Mouse (Mus musculus) lung, adult 2 months (tissue): Measurements from ENCODE around the gene Sypl. TPM values are rescaled to one million over a fixed set of nuclear protein-coding genes. Genes with fewer than 3 reads are reported as not detected.

Source experiments
- DNase-seq: peaks from one replicate; pipeline ENCODE4 v3.0.0; 2022
- H3K4me1 ChIP-seq: fragments of 200-500 bp; 2 replicates; pipeline ENCODE4 v1.6.1; 2011; ENCODE audit warnings: low read length; ENCODE audit not compliant: control insufficient read depth, insufficient read depth
- H3K4me3 ChIP-seq: fragments of 200-500 bp; replicated peaks from 2 replicates; pipeline ENCODE3; 2011; ENCODE audit warnings: low read depth, mild to moderate bottlenecking, control low read depth, low read length; ENCODE audit errors: extremely low read depth
- CTCF ChIP-seq: fragments of 200-500 bp; IDR thresholded peaks from 2 replicates; pipeline ENCODE4 v1.5.1; 2011; ENCODE audit warnings: mild to moderate bottlenecking, low read length, control low read depth; ENCODE audit not compliant: insufficient read depth
- POLR2A ChIP-seq: fragments of 200-500 bp; IDR thresholded peaks from 2 replicates; pipeline ENCODE4 v1.6.1; 2011; ENCODE audit warnings: low read depth, mild to moderate bottlenecking, control low read depth, low read length, borderline replicate concordance; ENCODE audit errors: extremely low read depth
- WGBS: fragments of 180-500 bp; shearing (Covaris S2); methylation state at CpG from one replicate; pipeline ENCODE4 v1.1.7; 2018; 5-methylcytosine and 5-hydroxymethylcytosine counted together
- polyA plus RNA-seq: library from polyadenylated mRNA; depleted of rRNA; stranded (reverse); fragments of >200 nt; gene quantifications from 2 replicates; pipeline ENCODE4 v1.2.3, GENCODE M21; 2012

Gene Sypl
- polyA plus RNA-seq, 1 experiment, result 121 TPM

GRCm38 (mm10) chr12:33009206-33009966, 55.7 kb downstream of the Sypl start:
- WGBS, result 78% methylated on average over 6 of the region's 6 CpGs
- no peak for TF ChIP-seq POLR2A
- no peak overlapping the region for H3K4me3 ChIP-seq
- no peak for DNase-seq
- H3K4me1 ChIP-seq, result peaks cover 11% of the 10 kb centered on the region

GRCm38 (mm10) chr12:33010026-33010425, 56.3 kb downstream of the Sypl start:
- 28% methylated on average over 3 of the region's 3 CpGs for WGBS
- DNase-seq, result peak; percentile 56
- no peak for TF ChIP-seq POLR2A
- TF ChIP-seq CTCF, result peak; percentile 97
- H3K4me1 ChIP-seq, result peaks cover 11% of the 10 kb centered on the region
- no peak overlapping the region for H3K4me3 ChIP-seq

GRCm38 (mm10) chr12:33014050-33014796, 60.5 kb downstream of the Sypl start:
- 63% methylated on average over 7 of the region's 7 CpGs for WGBS
- TF ChIP-seq CTCF, result no peak
- no peak for TF ChIP-seq POLR2A
- DNase-seq, result no peak
- H3K4me1 ChIP-seq, result 0 out of 2 replicates have a peak, but pooled peaks cover 2% of the 10 kb centered on the region
- no peak overlapping the region for H3K4me3 ChIP-seq

GRCm38 (mm10) chr12:33015103-33015502, 61.4 kb downstream of the Sypl start:
- WGBS, result 83% methylated on average over 1 of the region's 1 CpGs
- Histone ChIP-seq H3K4me1 (0 out of 2 replicates have a peak, but pooled peaks cover 5% of the 10 kb centered on the region), H3K4me3 (no peak overlapping the region)
- TF ChIP-seq POLR2A (no peak), CTCF (no peak)
- no peak for DNase-seq

- no peak for TF ChIP-seq POLR2A
- TF ChIP-seq CTCF, result no peak
- DNase-seq, result no peak
- no peak overlapping the region for H3K4me3 ChIP-seq
- 68% methylated on average over 7 of the region's 7 CpGs for WGBS
- 0 out of 2 replicates have a peak, but pooled peaks cover 5% of the 10 kb centered on the region for H3K4me1 ChIP-seq
Measured at GRCm38 (mm10) chr12:33016824-33017705, 63.4 kb downstream of the Sypl start.

GRCm38 (mm10) chr12:33018601-33019000, 64.9 kb downstream of the Sypl start:
- DNase-seq, result no peak
- Histone ChIP-seq H3K4me1 (0 out of 2 replicates have a peak, but pooled peaks cover 5% of the 10 kb centered on the region), H3K4me3 (no peak overlapping the region)
- 47% methylated on average over 4 of the region's 4 CpGs for WGBS
- no peak for TF ChIP-seq CTCF

- no peak overlapping the region for H3K4me3 ChIP-seq
- TF ChIP-seq POLR2A (no peak), CTCF (no peak)
- H3K4me1 ChIP-seq, result 0 out of 2 replicates have a peak, but pooled peaks cover 5% of the 10 kb centered on the region
- WGBS, result 49% methylated on average over 6 of the region's 6 CpGs
- DNase-seq, result peak; percentile 54
Measured at GRCm38 (mm10) chr12:33020011-33020410, 66.3 kb downstream of the Sypl start.

GRCm38 (mm10) chr12:33021140-33021539, 67.4 kb downstream of the Sypl start:
- TF ChIP-seq POLR2A (no peak), CTCF (no peak)
- WGBS, result 79% methylated on average over 9 of the region's 9 CpGs

GRCm38 (mm10) chr12:33021751-33022150, 68.1 kb downstream of the Sypl start:
- 91% methylated on average over 4 of the region's 4 CpGs for WGBS

More at GRCm38 (mm10) chr12:33021140-33021539, 67.4 kb downstream of the Sypl start:
- Histone ChIP-seq H3K4me3 (no peak overlapping the region), H3K4me1 (0 out of 2 replicates have a peak, but pooled peaks cover 5% of the 10 kb centered on the region)
- no peak for DNase-seq

More at GRCm38 (mm10) chr12:33021751-33022150, 68.1 kb downstream of the Sypl start:
- DNase-seq, result no peak
- Histone ChIP-seq H3K4me3 (no peak overlapping the region), H3K4me1 (0 out of 2 replicates have a peak, but pooled peaks cover 5% of the 10 kb centered on the region)
- TF ChIP-seq CTCF, result no peak
- TF ChIP-seq POLR2A, result no peak
